Mouse (Mus musculus) midbrain, embryonic 11.5 days (tissue): ENCODE measurements around the gene Cdkl2. TPM values are rescaled to one million over a fixed set of nuclear protein-coding genes. Genes with fewer than 3 reads are reported as not detected.
A peak's percentile ranks its signal among the peaks of the same experiment; 100 is the strongest.

Experiments
- ATAC-seq: fragments of 200-750 bp; cut with Nextera tagmentation; 2 replicates; pipeline ENCODE4 v1.8.0; 2017; ENCODE audit warnings: moderate TSS enrichment, moderate library complexity; ENCODE audit not compliant: low FRiP score
- DNase-seq: peaks from one replicate; pipeline ENCODE4 v3.0.0; 2015; ENCODE audit warnings: low spot score; ENCODE audit errors: missing footprints
- H3K27ac ChIP-seq: fragments of 300-500 bp; sonication (generic); 2 replicates; pipeline ENCODE4 v1.5.1; 2014; ENCODE audit warnings: low read depth, low read length
- H3K27me3 ChIP-seq: fragments of 300-500 bp; sonication (generic); 2 replicates; pipeline ENCODE4 v1.6.1; 2014; ENCODE audit warnings: mild to moderate bottlenecking, low read length, moderate library complexity, mixed read lengths; ENCODE audit not compliant: control insufficient read depth, insufficient read depth
- H3K36me3 ChIP-seq: fragments of 300-500 bp; sonication (generic); 2 replicates; pipeline ENCODE4 v1.6.1; 2014; ENCODE audit warnings: mild to moderate bottlenecking, low read length, moderate library complexity, mixed read lengths; ENCODE audit not compliant: control insufficient read depth, insufficient read depth
- H3K4me1 ChIP-seq: fragments of 300-500 bp; sonication (generic); 2 replicates; pipeline ENCODE4 v1.6.1; 2014; ENCODE audit warnings: low read length; ENCODE audit not compliant: control insufficient read depth, insufficient read depth
- H3K4me2 ChIP-seq: fragments of 300-500 bp; sonication (generic); 2 replicates; pipeline ENCODE4 v1.6.1; 2014; ENCODE audit warnings: mild to moderate bottlenecking, moderate library complexity
- H3K4me3 ChIP-seq: fragments of 300-500 bp; sonication (generic); 2 replicates; pipeline ENCODE4 v1.5.1; 2014; ENCODE audit warnings: low read depth, low read length
- H3K9ac ChIP-seq: fragments of 300-500 bp; sonication (generic); 2 replicates; pipeline ENCODE4 v1.6.1; 2014; ENCODE audit warnings: low read length
- H3K9me3 ChIP-seq: fragments of 300-500 bp; sonication (generic); 2 replicates; pipeline ENCODE4 v1.6.1; 2016; ENCODE audit warnings: low read length; ENCODE audit not compliant: control insufficient read depth
- WGBS: fragments of 180-500 bp; shearing (Covaris S2); extraction: QIAGEN DNeasy Blood & Tissue Kit; methylation state at CpG from one replicate; pipeline ENCODE4 v1.1.7; 2014; 5-methylcytosine and 5-hydroxymethylcytosine counted together
- polyA plus RNA-seq: library from polyadenylated mRNA; unstranded; fragments of >200 nt; fragmentation: Nextera tagmentation; extraction: Ambion mirVana; gene quantifications from 2 replicates; pipeline ENCODE4 v1.2.1, GENCODE M21; 2014

The Cdkl2 gene
- polyA plus RNA-seq, 1 experiment from 2014 or later, result 0.48 TPM

DNA sequence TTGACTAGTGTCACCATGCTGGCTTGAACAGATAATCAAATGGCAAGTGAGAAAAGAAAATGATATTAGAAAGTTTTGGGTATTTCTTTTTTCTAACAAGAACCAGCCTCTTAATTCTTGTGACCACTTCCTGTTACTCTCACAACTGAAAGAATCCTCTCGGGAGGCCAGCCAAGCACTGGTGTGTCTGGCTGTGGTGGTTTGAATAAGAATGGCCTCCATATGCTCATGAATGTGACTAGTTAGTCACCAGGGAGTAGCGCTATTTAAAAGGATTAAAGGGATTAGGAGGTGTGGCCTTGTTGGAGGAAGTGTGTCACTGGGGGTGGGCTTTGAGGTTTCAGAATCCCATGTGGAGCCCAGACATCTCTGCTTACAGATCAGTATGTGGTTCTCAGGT, 58.0 kb downstream of the Cdkl2 start:
- H3K4me2 ChIP-seq, result no peak overlapping the region
- WGBS, result 33% methylated on average over 2 of the region's 2 CpGs
- DNase-seq, result no peak

GRCm38 (mm10) chr5:91983490-91983889, 60.2 kb downstream of the Cdkl2 start:
- ATAC-seq (no peak), DNase-seq (no peak)
- 84% methylated on average over 2 of the region's 2 CpGs for WGBS
- Histone ChIP-seq H3K36me3 (no peaks in the 10 kb centered on the region), H3K4me2 (no peak overlapping the region), H3K4me3 (no peak overlapping the region), H3K27me3 (no peaks in the 10 kb centered on the region), H3K9me3 (no peaks in the 10 kb centered on the region), H3K9ac (no peak overlapping the region), H3K4me1 (no peaks in the 10 kb centered on the region), H3K27ac (no peak overlapping the region)

More for the DNA sequence above, 58.0 kb downstream of the Cdkl2 start:
- H3K9me3 ChIP-seq, result no peaks in the 10 kb centered on the region
- H3K9ac ChIP-seq, result no peak overlapping the region
- H3K27me3 ChIP-seq, result no peaks in the 10 kb centered on the region
- H3K27ac ChIP-seq, result no peak overlapping the region
- H3K36me3 ChIP-seq, result no peaks in the 10 kb centered on the region
- H3K4me1 ChIP-seq, result no peaks in the 10 kb centered on the region
- ATAC-seq, result peak; percentile 62
- H3K4me3 ChIP-seq, result no peak overlapping the region

DNA sequence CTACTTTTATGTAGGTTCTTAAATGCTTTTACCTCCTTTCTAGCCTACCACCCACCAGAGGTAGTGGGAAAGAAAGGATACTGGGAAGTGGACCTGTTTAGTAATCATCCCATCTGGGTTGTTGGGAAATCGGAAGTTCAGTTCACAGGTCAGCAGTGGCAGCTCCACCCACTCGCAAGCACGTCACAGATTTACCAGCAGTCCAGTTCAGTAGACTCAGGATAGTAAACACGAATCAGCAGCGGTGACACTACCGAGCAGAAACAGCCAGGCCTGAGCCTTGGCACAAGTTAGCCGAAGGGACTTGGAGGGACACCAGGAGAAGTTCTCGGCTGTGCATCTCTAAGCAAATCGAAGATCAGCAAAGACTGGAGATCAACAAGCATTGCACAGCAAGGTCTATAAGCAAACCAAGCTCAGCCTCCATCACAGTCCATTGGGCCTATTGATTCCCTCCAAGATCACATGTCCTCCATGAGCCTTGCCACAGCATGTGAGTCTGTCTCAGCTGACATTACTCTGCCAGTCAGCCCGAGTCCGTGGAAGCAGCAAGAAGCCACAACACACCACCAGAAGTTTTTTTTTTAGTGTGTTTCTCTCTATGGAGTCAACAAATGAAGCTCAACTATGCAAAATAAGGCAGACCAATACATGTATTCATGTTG, 62.4 kb downstream of the Cdkl2 start:
- Histone ChIP-seq H3K9me3 (no peaks in the 10 kb centered on the region), H3K4me2 (no peak overlapping the region), H3K36me3 (no peaks in the 10 kb centered on the region), H3K4me3 (no peak overlapping the region), H3K27ac (no peak overlapping the region), H3K4me1 (no peaks in the 10 kb centered on the region), H3K9ac (no peak overlapping the region), H3K27me3 (no peaks in the 10 kb centered on the region)
- ATAC-seq (no peak), DNase-seq (no peak)
- 89% methylated on average over 11 of the region's 11 CpGs for WGBS

GRCm38 (mm10) chr5:91977397-91977770, 66.3 kb downstream of the Cdkl2 start:
- no peaks in the 10 kb centered on the region for H3K27me3 ChIP-seq
- H3K9me3 ChIP-seq, result no peaks in the 10 kb centered on the region
- H3K4me1 ChIP-seq, result no peaks in the 10 kb centered on the region
- no peaks in the 10 kb centered on the region for H3K36me3 ChIP-seq
- H3K27ac ChIP-seq, result no peak overlapping the region
- H3K4me2 ChIP-seq, result no peak overlapping the region
- 72% methylated on average over 2 of the region's 2 CpGs for WGBS
- H3K9ac ChIP-seq, result no peak overlapping the region
- ATAC-seq (no peak), DNase-seq (no peak)
- H3K4me3 ChIP-seq, result no peak overlapping the region

DNA sequence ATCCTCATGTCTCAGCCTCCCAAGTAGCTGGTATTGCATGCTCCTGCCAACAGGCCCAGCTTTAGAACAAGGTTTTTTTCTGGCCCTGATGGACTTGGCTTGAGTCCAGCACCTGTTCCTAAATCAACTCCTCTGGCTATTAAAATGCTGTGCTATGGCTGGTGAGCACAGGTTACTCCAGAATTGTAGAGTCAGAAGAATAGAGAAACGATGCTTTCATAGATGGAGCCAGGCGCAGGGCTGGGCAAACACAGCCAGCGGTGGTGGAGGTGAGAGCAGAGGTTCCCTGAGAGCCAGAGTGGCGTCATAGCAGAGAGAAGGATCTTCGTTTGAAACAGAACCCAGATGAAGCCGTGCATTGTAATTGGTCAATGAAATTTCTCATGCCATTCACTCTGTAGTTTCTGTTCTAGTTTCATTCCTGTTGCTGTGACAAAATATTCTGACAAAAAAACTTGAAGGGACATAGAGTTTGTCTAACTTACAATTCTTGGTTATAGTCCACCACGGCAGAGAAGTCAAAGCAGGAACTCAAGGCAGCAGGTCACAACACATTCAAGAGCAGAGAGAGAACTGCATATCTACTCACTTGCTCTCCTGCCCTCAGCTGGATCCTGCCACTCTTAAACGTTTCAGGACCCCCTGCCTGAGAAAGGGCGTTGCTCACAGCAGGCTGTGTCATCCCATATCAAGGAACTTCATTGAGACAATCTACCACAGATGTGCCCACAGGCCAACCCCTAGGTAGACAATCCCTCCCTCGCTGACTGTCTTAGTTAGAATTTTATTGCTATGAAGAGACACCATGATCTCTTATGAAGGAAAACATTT, 66.9 kb downstream of the Cdkl2 start:
- Histone ChIP-seq H3K4me1 (no peaks in the 10 kb centered on the region), H3K4me3 (no peak overlapping the region), H3K9ac (no peak overlapping the region), H3K9me3 (no peaks in the 10 kb centered on the region), H3K4me2 (no peak overlapping the region), H3K27ac (no peak overlapping the region), H3K36me3 (no peaks in the 10 kb centered on the region), H3K27me3 (no peaks in the 10 kb centered on the region)
- no peak for ATAC-seq
- no peak for DNase-seq
- 74% methylated on average over 10 of the region's 10 CpGs for WGBS

GRCm38 (mm10) chr5:91975758-91976157, 67.9 kb downstream of the Cdkl2 start:
- Histone ChIP-seq H3K27me3 (no peaks in the 10 kb centered on the region), H3K4me3 (no peak overlapping the region), H3K4me1 (no peaks in the 10 kb centered on the region), H3K36me3 (no peaks in the 10 kb centered on the region), H3K4me2 (no peak overlapping the region), H3K27ac (no peak overlapping the region), H3K9ac (no peak overlapping the region), H3K9me3 (no peaks in the 10 kb centered on the region)
- no peak for ATAC-seq
- DNase-seq, result no peak
- WGBS, result 95% methylated on average over 9 of the region's 9 CpGs

DNA sequence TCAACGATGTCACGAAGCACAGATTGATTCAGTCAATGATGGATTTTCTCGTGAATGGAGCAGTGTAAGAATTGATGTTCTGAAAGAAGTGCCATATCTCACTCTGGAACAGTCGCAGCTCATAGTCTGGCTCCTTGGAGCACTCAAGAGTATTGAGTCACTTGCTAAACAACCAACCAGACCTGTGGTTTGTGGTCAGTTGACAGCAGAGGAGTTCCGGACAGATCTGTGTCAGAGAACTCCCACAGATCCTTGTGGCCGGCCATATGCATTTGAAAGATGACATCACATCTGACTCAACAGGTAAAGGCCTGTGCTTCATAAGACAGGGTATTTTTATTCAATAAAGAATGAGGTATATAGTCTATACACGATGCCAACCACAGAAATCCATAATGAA, 69.7 kb downstream of the Cdkl2 start:
- Histone ChIP-seq H3K9ac (no peak overlapping the region), H3K9me3 (no peaks in the 10 kb centered on the region), H3K27me3 (no peaks in the 10 kb centered on the region), H3K4me2 (no peak overlapping the region), H3K4me3 (no peak overlapping the region), H3K4me1 (no peaks in the 10 kb centered on the region), H3K36me3 (no peaks in the 10 kb centered on the region), H3K27ac (no peak overlapping the region)
- no peak for ATAC-seq
- WGBS, result 91% methylated on average over 7 of the region's 7 CpGs
- DNase-seq, result no peak

DNA sequence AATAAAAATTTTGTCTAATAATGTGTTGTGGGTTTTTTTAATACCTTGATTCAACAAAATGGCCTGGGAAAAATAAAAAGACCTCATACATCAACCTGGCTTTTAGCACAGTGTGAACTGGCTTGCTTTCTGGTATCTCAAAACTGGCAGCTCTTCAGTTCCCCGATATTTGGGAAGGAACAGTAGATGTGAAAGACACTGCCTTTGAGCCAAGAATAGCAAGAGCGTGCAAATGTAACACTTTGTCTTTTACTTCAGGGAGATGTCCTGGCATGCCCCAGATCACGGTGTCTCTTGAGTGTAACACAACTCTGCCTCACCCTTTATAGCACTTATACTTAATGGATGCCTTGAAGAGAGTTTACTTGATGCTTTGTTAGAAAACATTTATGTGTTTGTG, 71.6 kb downstream of the Cdkl2 start:
- Histone ChIP-seq H3K27me3 (no peaks in the 10 kb centered on the region), H3K4me1 (no peaks in the 10 kb centered on the region), H3K36me3 (no peaks in the 10 kb centered on the region), H3K4me3 (no peak overlapping the region), H3K9me3 (no peaks in the 10 kb centered on the region), H3K27ac (no peak overlapping the region), H3K9ac (no peak overlapping the region), H3K4me2 (no peak overlapping the region)
- DNase-seq (no peak), ATAC-seq (no peak)
- 90% methylated on average over 3 of the region's 3 CpGs for WGBS

DNA sequence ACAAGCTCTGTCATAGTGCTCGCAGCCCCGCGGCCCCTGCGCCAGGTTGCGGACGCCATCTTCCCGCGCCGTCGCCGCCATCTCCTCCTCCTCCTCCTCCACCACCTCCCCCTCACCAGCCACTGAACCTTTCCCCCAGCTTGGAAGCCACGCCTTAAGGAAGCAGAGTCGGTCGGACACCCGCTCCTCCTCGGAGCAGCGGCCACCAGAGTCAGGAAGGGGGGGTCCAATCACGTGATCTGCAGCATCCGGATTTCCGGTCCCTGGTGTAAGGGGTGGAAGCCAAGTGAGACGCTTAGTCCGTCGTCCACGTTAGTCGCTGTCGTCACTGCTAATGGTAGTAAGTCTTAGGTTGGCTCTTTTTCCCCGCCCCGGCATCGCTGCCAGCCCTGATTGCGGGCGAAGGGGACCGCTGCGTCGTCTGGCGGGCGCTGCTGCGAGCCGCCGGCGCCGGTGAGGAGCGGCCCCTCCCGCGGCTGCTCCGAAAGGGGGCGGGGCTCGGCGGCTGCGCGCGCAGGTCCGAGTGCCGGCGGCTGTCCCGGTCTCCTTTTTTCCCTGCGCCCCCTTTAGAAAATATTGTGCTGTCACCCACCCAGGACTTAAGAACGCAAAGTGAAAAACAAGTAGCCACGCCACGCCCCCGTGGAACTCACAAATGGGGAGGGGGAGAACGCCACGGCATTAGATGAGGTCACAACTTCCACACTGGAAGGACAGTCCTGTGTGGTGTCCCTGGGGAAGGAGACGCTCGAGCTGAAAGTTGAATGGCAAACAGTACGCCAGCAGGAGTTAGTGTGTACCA, 80.8 kb downstream of the Cdkl2 start, which contains the start of gene Rchy1:
TSS of gene Rchy1 (minus strand) at position 430 of the 802 bp plus-strand sequence.
- Histone ChIP-seq H3K27ac (peak within 1 kb of the TSS; percentile 93), H3K36me3 (no peaks in the 10 kb centered on the region), H3K4me3 (peak within 1 kb of the TSS; percentile 72), H3K9ac (peak within 1 kb of the TSS; percentile 75), H3K27me3 (no peaks in the 10 kb centered on the region), H3K4me2 (peak within 1 kb of the TSS; percentile 64), H3K4me1 (peaks cover 9% of the 10 kb centered on the region), H3K9me3 (no peaks in the 10 kb centered on the region)
- under 1% methylated on average over 63 of the region's 65 CpGs for WGBS
- DNase-seq, result peak; percentile 100
- ATAC-seq, result peak; percentile 98
